Mouse (Mus musculus): Measurements from ENCODE around the gene Lamb1. TPM values are rescaled to one million over a fixed set of nuclear protein-coding genes. Genes with fewer than 3 reads are reported as not detected.
A peak's percentile ranks its signal among the peaks of the same experiment; 100 is the strongest.

Lamb1 gene
- polyA plus RNA-seq, 1 experiment from 2014 or later: 174 TPM

DNA sequence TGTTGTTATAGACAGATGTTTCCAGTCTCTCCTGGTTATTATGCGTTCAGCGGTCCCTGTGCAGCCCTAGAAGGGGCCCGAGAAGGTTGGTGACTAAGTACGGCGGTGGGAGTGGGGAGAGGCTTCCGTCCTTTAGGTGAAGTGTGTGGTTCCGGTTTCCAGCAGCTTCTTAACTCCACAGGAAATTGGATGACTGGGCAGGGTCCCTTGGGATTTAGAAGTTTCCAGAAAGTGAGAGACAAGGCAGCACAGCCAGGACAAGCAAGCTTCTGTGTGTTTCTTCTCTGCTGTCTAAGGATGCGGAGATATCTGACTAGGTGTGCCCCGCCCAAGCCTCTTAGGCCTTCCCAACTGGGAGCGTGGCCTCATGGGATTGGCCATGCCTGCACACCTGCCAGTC, 10.4 kb downstream of the Lamb1 start:
- peaks cover 83% of the 10 kb centered on the region for H3K36me3 ChIP-seq (ENCODE audit: insufficient read depth, low read length)
- no peaks in the 10 kb centered on the region for H3K9me3 ChIP-seq (ENCODE audit: low read length)
- WGBS: 72% methylated on average over 10 of the region's 10 CpGs
- no peaks in the 10 kb centered on the region for H3K27me3 ChIP-seq (ENCODE audit: insufficient read depth, low read length)
- no peak overlapping the region for H3K9ac ChIP-seq (replicated peaks; ENCODE audit: low read length)
- no peak overlapping the region for H3K4me3 ChIP-seq (ENCODE audit: low read length)
- 0 out of 2 replicates have a peak overlapping the region, but pooled peaks have one; percentile 27 for H3K27ac ChIP-seq (ENCODE audit: low read length)
- H3K4me2 ChIP-seq (replicated peaks; ENCODE audit: low read depth, low read length): no peak overlapping the region
- no peak for ATAC-seq (ENCODE audit: low FRiP score, low TSS enrichment)
- peaks cover 28% of the 10 kb centered on the region for H3K4me1 ChIP-seq (ENCODE audit: insufficient read depth, low read length)

- Histone ChIP-seq H3K27ac (ENCODE audit: low read length) (no peak overlapping the region), H3K4me1 (ENCODE audit: insufficient read depth, low read length) (peaks cover 6% of the 10 kb centered on the region), H3K9ac (replicated peaks; ENCODE audit: low read length) (no peak overlapping the region), H3K4me3 (ENCODE audit: low read length) (no peak overlapping the region), H3K27me3 (ENCODE audit: insufficient read depth, low read length) (no peaks in the 10 kb centered on the region), H3K36me3 (ENCODE audit: insufficient read depth, low read length) (peaks cover 89% of the 10 kb centered on the region), H3K4me2 (replicated peaks; ENCODE audit: low read depth, low read length) (no peak overlapping the region), H3K9me3 (ENCODE audit: low read length) (no peaks in the 10 kb centered on the region)
- no peak for ATAC-seq (ENCODE audit: low FRiP score, low TSS enrichment)
- WGBS: 91% methylated on average over 11 of the region's 11 CpGs
Measured at GRCm38 (mm10) chr12:31278270-31278669, 13.2 kb downstream of the Lamb1 start.

DNA sequence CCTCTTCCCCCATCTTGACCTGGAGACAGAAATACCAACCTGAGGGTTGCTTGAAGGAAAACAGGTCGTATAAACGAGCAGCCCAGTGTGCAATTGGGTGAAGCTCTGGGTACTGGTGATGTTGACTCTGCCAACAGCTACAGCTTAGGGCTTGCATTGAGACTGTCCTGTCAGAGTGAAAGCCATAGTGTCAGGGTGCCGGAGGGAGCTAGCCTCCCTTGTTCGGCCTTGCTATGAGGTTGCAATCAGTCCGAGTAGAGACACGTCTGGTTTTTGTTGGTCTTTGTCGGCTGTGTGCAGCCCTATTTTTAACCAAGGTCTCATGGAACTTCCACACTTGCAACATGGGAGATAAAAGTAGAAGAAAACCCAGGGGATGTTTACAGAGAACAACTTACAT, 15.3 kb downstream of the Lamb1 start:
- no peak for ATAC-seq (ENCODE audit: low FRiP score, low TSS enrichment)
- 71% methylated on average over 7 of the region's 7 CpGs for WGBS
- Histone ChIP-seq H3K27me3 (ENCODE audit: insufficient read depth, low read length) (no peaks in the 10 kb centered on the region), H3K4me1 (ENCODE audit: insufficient read depth, low read length) (peaks cover 10% of the 10 kb centered on the region), H3K4me3 (ENCODE audit: low read length) (no peak overlapping the region), H3K9ac (replicated peaks; ENCODE audit: low read length) (no peak overlapping the region), H3K36me3 (ENCODE audit: insufficient read depth, low read length) (peaks cover 83% of the 10 kb centered on the region), H3K4me2 (replicated peaks; ENCODE audit: low read depth, low read length) (no peak overlapping the region), H3K9me3 (ENCODE audit: low read length) (no peaks in the 10 kb centered on the region), H3K27ac (ENCODE audit: low read length) (no peak overlapping the region)

GRCm38 (mm10) chr12:31281100-31281591, 16.1 kb downstream of the Lamb1 start:
- Histone ChIP-seq H3K4me2 (replicated peaks; ENCODE audit: low read depth, low read length) (no peak overlapping the region), H3K9ac (replicated peaks; ENCODE audit: low read length) (no peak overlapping the region), H3K27me3 (ENCODE audit: insufficient read depth, low read length) (no peaks in the 10 kb centered on the region), H3K27ac (ENCODE audit: low read length) (no peak overlapping the region), H3K9me3 (ENCODE audit: low read length) (no peaks in the 10 kb centered on the region), H3K4me3 (ENCODE audit: low read length) (no peak overlapping the region), H3K36me3 (ENCODE audit: insufficient read depth, low read length) (peaks cover 84% of the 10 kb centered on the region), H3K4me1 (ENCODE audit: insufficient read depth, low read length) (peaks cover 9% of the 10 kb centered on the region)
- 84% methylated on average over 9 of the region's 9 CpGs for WGBS
- no peak for ATAC-seq (ENCODE audit: low FRiP score, low TSS enrichment)

DNA sequence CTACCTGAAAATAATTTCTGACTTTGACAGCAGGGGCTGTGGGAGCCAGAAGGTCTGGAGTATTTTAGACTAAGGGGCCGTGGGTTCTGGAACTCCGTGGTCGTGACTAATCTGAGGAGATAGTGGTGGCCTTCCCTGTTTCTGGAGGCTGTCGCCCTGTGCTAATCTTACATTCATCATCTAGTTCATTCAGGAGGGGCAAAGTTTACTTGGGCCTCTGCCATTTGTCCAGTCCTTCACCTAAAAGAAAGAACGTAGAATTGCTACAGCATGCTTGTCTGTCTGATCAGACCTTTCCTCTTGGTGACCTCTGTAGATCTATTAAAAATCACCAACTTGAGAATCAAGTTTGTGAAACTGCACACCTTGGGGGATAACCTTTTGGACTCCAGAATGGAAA, 17.2 kb downstream of the Lamb1 start:
- Histone ChIP-seq H3K27me3 (ENCODE audit: insufficient read depth, low read length) (no peaks in the 10 kb centered on the region), H3K9ac (replicated peaks; ENCODE audit: low read length) (no peak overlapping the region), H3K4me1 (ENCODE audit: insufficient read depth, low read length) (peaks cover 9% of the 10 kb centered on the region), H3K27ac (ENCODE audit: low read length) (no peak overlapping the region), H3K9me3 (ENCODE audit: low read length) (no peaks in the 10 kb centered on the region), H3K4me3 (ENCODE audit: low read length) (no peak overlapping the region), H3K36me3 (ENCODE audit: insufficient read depth, low read length) (peaks cover 85% of the 10 kb centered on the region), H3K4me2 (replicated peaks; ENCODE audit: low read depth, low read length) (no peak overlapping the region)
- no peak for ATAC-seq (ENCODE audit: low FRiP score, low TSS enrichment)
- 74% methylated on average over 5 of the region's 5 CpGs for WGBS

DNA sequence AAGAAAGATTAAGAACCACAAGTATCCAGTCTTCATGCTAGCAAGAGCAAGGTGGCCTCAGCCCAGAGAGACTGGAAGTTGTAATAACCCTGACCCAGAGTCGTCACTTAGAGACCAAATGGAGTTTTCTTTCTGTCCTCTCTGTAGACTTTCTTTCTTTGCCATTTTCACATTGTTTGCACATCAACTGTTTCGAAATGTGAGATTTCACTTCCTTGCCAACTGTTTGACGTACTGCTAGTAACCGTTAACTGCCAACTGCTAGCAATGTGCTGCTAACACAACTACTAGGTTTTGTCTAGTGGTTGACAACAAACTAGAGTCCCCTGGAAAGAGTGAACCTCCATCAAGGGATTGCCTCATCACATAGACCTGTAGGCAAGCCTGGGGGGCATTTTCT, 18.1 kb downstream of the Lamb1 start:
- ATAC-seq (ENCODE audit: low FRiP score, low TSS enrichment): no peak
- WGBS: 85% methylated on average over 4 of the region's 4 CpGs
- H3K4me3 ChIP-seq (ENCODE audit: low read length): no peak overlapping the region
- no peak overlapping the region for H3K4me2 ChIP-seq (replicated peaks; ENCODE audit: low read depth, low read length)
- peaks cover 9% of the 10 kb centered on the region for H3K4me1 ChIP-seq (ENCODE audit: insufficient read depth, low read length)
- H3K9ac ChIP-seq (replicated peaks; ENCODE audit: low read length): no peak overlapping the region
- no peaks in the 10 kb centered on the region for H3K27me3 ChIP-seq (ENCODE audit: insufficient read depth, low read length)
- peaks cover 88% of the 10 kb centered on the region for H3K36me3 ChIP-seq (ENCODE audit: insufficient read depth, low read length)
- H3K9me3 ChIP-seq (ENCODE audit: low read length): no peaks in the 10 kb centered on the region
- H3K27ac ChIP-seq (ENCODE audit: low read length): peak overlapping the region; percentile 57

DNA sequence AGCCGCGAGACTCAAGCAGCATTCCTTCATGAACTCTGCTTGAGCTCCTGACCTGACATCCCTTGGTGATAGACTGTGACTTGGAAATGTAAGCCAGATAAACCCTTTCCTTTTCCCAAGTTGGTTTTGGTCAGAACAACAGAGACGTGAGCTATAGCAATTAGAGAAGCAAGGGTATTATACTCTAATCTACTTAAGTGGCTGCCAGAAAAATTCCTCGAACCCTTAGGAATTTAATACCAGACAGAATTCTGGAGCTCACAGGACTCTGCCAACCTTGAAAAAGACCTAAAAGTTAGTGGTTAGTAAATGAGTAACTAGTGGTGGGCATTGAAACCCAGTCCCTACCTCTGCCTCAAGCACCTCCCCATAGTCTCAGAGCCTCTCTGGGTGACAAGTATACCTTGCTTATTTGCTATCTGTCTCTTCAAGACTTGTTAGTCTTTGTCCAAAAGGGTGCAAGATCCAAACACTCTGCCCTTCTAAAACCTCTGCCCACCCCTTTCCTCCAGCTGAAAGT, 18.6 kb downstream of the Lamb1 start:
- Histone ChIP-seq H3K27ac (ENCODE audit: low read length) (peak overlapping the region; percentile 57), H3K4me1 (ENCODE audit: insufficient read depth, low read length) (peaks cover 9% of the 10 kb centered on the region), H3K27me3 (ENCODE audit: insufficient read depth, low read length) (no peaks in the 10 kb centered on the region), H3K9me3 (ENCODE audit: low read length) (no peaks in the 10 kb centered on the region), H3K9ac (replicated peaks; ENCODE audit: low read length) (no peak overlapping the region), H3K4me2 (replicated peaks; ENCODE audit: low read depth, low read length) (no peak overlapping the region), H3K36me3 (ENCODE audit: insufficient read depth, low read length) (peaks cover 88% of the 10 kb centered on the region), H3K4me3 (ENCODE audit: low read length) (no peak overlapping the region)
- WGBS: 62% methylated on average over 4 of the region's 4 CpGs
- ATAC-seq (ENCODE audit: low FRiP score, low TSS enrichment): peak; percentile 91

DNA sequence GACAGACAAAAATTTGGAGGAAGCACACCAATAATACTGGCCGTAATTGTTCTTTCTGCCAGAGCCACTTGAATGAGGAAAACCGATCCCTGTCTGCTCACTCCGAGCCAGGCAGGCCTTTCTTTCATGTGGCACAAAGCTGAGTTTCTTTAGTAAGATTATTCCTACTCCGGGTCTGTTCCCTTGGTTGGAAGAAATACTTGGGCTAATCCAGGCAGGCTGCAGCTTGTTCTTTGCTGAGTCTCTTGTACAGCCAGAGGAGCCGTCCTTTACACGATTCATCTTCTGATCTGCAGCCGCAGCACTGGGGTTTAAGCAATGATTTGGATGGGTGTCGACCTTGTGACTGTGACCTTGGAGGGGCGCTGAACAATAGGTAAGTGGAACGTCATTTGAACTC, 24.0 kb downstream of the Lamb1 start:
- ATAC-seq (ENCODE audit: low FRiP score, low TSS enrichment): no peak
- Histone ChIP-seq H3K4me2 (replicated peaks; ENCODE audit: low read depth, low read length) (no peak overlapping the region), H3K9ac (replicated peaks; ENCODE audit: low read length) (no peak overlapping the region), H3K4me1 (ENCODE audit: insufficient read depth, low read length) (peaks cover 15% of the 10 kb centered on the region), H3K4me3 (ENCODE audit: low read length) (no peak overlapping the region), H3K9me3 (ENCODE audit: low read length) (no peaks in the 10 kb centered on the region), H3K36me3 (ENCODE audit: insufficient read depth, low read length) (peaks cover 74% of the 10 kb centered on the region), H3K27me3 (ENCODE audit: insufficient read depth, low read length) (no peaks in the 10 kb centered on the region), H3K27ac (ENCODE audit: low read length) (no peak overlapping the region)
- 91% methylated on average over 10 of the region's 10 CpGs for WGBS

- Histone ChIP-seq H3K27me3 (ENCODE audit: insufficient read depth, low read length) (no peaks in the 10 kb centered on the region), H3K4me3 (ENCODE audit: low read length) (no peak overlapping the region), H3K27ac (ENCODE audit: low read length) (no peak overlapping the region), H3K9me3 (ENCODE audit: low read length) (no peaks in the 10 kb centered on the region), H3K36me3 (ENCODE audit: insufficient read depth, low read length) (peaks cover 58% of the 10 kb centered on the region), H3K4me2 (replicated peaks; ENCODE audit: low read depth, low read length) (no peak overlapping the region), H3K4me1 (ENCODE audit: insufficient read depth, low read length) (peaks cover 32% of the 10 kb centered on the region), H3K9ac (replicated peaks; ENCODE audit: low read length) (no peak overlapping the region)
- 84% methylated on average over 3 of the region's 3 CpGs for WGBS
- ATAC-seq (ENCODE audit: low FRiP score, low TSS enrichment): no peak
Measured at GRCm38 (mm10) chr12:31290951-31291350, 25.9 kb downstream of the Lamb1 start.

- 42% methylated on average over 15 of the region's 15 CpGs for WGBS
- peaks cover 49% of the 10 kb centered on the region for H3K4me1 ChIP-seq (ENCODE audit: insufficient read depth, low read length)
- H3K36me3 ChIP-seq (ENCODE audit: insufficient read depth, low read length): peaks cover 50% of the 10 kb centered on the region
- no peak overlapping the region for H3K9ac ChIP-seq (replicated peaks; ENCODE audit: low read length)
- H3K27ac ChIP-seq (ENCODE audit: low read length): peak overlapping the region; percentile 76
- H3K4me3 ChIP-seq (ENCODE audit: low read length): no peak overlapping the region
- no peaks in the 10 kb centered on the region for H3K9me3 ChIP-seq (ENCODE audit: low read length)
- no peaks in the 10 kb centered on the region for H3K27me3 ChIP-seq (ENCODE audit: insufficient read depth, low read length)
- no peak overlapping the region for H3K4me2 ChIP-seq (replicated peaks; ENCODE audit: low read depth, low read length)
- ATAC-seq (ENCODE audit: low FRiP score, low TSS enrichment): no peak
Measured at GRCm38 (mm10) chr12:31293361-31294142, 28.5 kb downstream of the Lamb1 start.
